Mouse (Mus musculus) neutrophil, adult 59 days (primary cell): ENCODE results near the gene Rassf7. TPM values are rescaled to one million over a fixed set of nuclear protein-coding genes. Genes with fewer than 3 reads are reported as not detected.

Experiments used
- total RNA-seq, 2 experiments: library from RNA; stranded (reverse); gene quantifications; 1 replicate in 1 of 2; 2 replicates in 1 of 2; pipeline ENCODE4 v1.2.4; 2023

Gene Rassf7
- 1 to 10 TPM; 4.0 to 5.0 TPM for total RNA-seq

GRCm38 (mm10) chr7:141215101-141215879, at the start of gene Rassf7:
TSS of gene Rassf7 (plus strand) at chr7:141215860.

GRCm38 (mm10) chr7:141172116-141173006, 43.3 kb upstream of the Rassf7 start, which contains the start of gene Rnh1:
TSS of gene Rnh1 (minus strand) at chr7:141172857.

GRCm38 (mm10) chr7:141193948-141194347, 21.7 kb upstream of the Rassf7 start, which contains the start of the genes Hras and Lrrc56:
TSS of gene Hras (minus strand) at chr7:141194005.
TSS of gene Lrrc56 (plus strand) at chr7:141194157.

GRCm38 (mm10) chr7:141213605-141214235, 1.9 kb upstream of the Rassf7 start, which contains the start of gene Lmntd2:
TSS of gene Lmntd2 (minus strand) at chr7:141214080.

GRCm38 (mm10) chr7:141228279-141229067, 12.8 kb downstream of the Rassf7 start, which contains the start of gene Phrf1:
TSS of gene Phrf1 (plus strand) at chr7:141228784.

GRCm38 (mm10) chr7:141265739-141266561, 50.3 kb downstream of the Rassf7 start, which contains the start of gene Irf7:
TSS of gene Irf7 (minus strand) at chr7:141266481.

Other genes with a start within 250 kb of the Rassf7 start
- 100 to 1,000 TPM; 290 to 313 TPM for gene Ifitm1, start 248.6 kb upstream of the Rassf7 start, total RNA-seq
- 100 to 1,000 TPM; 439 to 533 TPM for gene Ifitm3, start 205.1 kb upstream of the Rassf7 start, total RNA-seq
- 100 to 1,000 TPM; 869 to 973 TPM for gene Ifitm6, start 197.9 kb upstream of the Rassf7 start, total RNA-seq
- gene Gm17387, start 186.7 kb upstream of the Rassf7 start, total RNA-seq, result not detected
- gene B4galnt4, start 154.8 kb upstream of the Rassf7 start, total RNA-seq, result 1 to 10 TPM in 1 of 2 experiments, under 1 TPM in 1; 0.67 to 1.2 TPM
- 1 to 10 TPM; 3.6 to 5.5 TPM for gene Pkp3, start 137.6 kb upstream of the Rassf7 start, total RNA-seq
- gene Sigirr, start 115.3 kb upstream of the Rassf7 start, total RNA-seq, result 1 to 10 TPM; 6.6 to 7.4 TPM
- gene Ano9, start 98.1 kb upstream of the Rassf7 start, total RNA-seq, result not detected
- gene Ptdss2, start 93.5 kb upstream of the Rassf7 start, total RNA-seq, result 10 to 100 TPM in 1 of 2 experiments, 1 to 10 TPM in 1; 7.5 to 14.3 TPM
- 100 to 1,000 TPM in 1 of 2 experiments, 10 to 100 TPM in 1; 85.6 to 106 TPM for gene Rnh1, start 43.0 kb upstream of the Rassf7 start, total RNA-seq
- gene Hras, start 21.9 kb upstream of the Rassf7 start, total RNA-seq, result 10 to 100 TPM; 30.0 to 30.9 TPM
- gene Lrrc56, start 21.7 kb upstream of the Rassf7 start, total RNA-seq, result 1 to 10 TPM; 3.8 to 5.6 TPM
- under 1 TPM; 0.18 to 0.22 TPM for gene Lmntd2, start 1.8 kb upstream of the Rassf7 start, total RNA-seq
- gene Phrf1, start 12.9 kb downstream of the Rassf7 start, total RNA-seq, result 10 to 100 TPM; 77.4 to 85.4 TPM
- 10 to 100 TPM; 27.7 to 35.2 TPM for gene Irf7, start 50.6 kb downstream of the Rassf7 start, total RNA-seq
- gene Cdhr5, start 60.9 kb downstream of the Rassf7 start, total RNA-seq, result not detected
- not detected for gene Sct, start 63.3 kb downstream of the Rassf7 start, total RNA-seq
- not detected for gene Drd4, start 76.1 kb downstream of the Rassf7 start, total RNA-seq
- 10 to 100 TPM; 29.1 to 29.5 TPM for gene Deaf1, start 111.8 kb downstream of the Rassf7 start, total RNA-seq
- gene Tmem80, start 111.9 kb downstream of the Rassf7 start, total RNA-seq, result 10 to 100 TPM in 1 of 2 experiments, 1 to 10 TPM in 1; 9.5 to 10.8 TPM
- under 1 TPM in 1 of 2 experiments, not detected in 1; 0.78 TPM for gene Eps8l2, start 123.0 kb downstream of the Rassf7 start, total RNA-seq
- gene Taldo1, start 176.3 kb downstream of the Rassf7 start, total RNA-seq, result 100 to 1,000 TPM; 737 to 741 TPM
- 10 to 100 TPM; 19.7 to 19.9 TPM for gene Gatd1, start 198.3 kb downstream of the Rassf7 start, total RNA-seq
- not detected for gene Cend1, start 213.6 kb downstream of the Rassf7 start, total RNA-seq
- gene Slc25a22, start 222.0 kb downstream of the Rassf7 start, total RNA-seq, result 10 to 100 TPM; 14.0 to 16.2 TPM
- gene Pidd1, start 228.2 kb downstream of the Rassf7 start, total RNA-seq, result 10 to 100 TPM in 1 of 2 experiments, 1 to 10 TPM in 1; 8.2 to 10.7 TPM
- 100 to 1,000 TPM; 666 to 909 TPM for gene Rplp2, start 231.5 kb downstream of the Rassf7 start, total RNA-seq
- gene Pnpla2, start 239.3 kb downstream of the Rassf7 start, total RNA-seq, result 100 to 1,000 TPM in 1 of 2 experiments, 10 to 100 TPM in 1; 90.8 to 112 TPM
- 1 to 10 TPM; 4.0 to 9.5 TPM for gene Cracr2b, start 245.2 kb downstream of the Rassf7 start, total RNA-seq